Mouse (Mus musculus) spleen, adult 2 months (tissue): Measurements from ENCODE around the gene Zfp68.
"Not testable (repeated sequence)": the region's sequence is repeated elsewhere in the genome, so short reads cannot be mapped to it uniquely, and the experiment has no call there.

Experiments used
- CTCF ChIP-seq: fragments of 200-500 bp; IDR thresholded peaks from 2 replicates; pipeline ENCODE4 v1.5.1; 2011; ENCODE audit warnings: mild to moderate bottlenecking, inconsistent platforms; ENCODE audit not compliant: insufficient read depth, insufficient read length, insufficient replicate concordance; ENCODE audit errors: extremely low read depth
- POLR2A ChIP-seq: fragments of 200-500 bp; IDR thresholded peaks from 2 replicates; pipeline ENCODE4 v1.6.1; 2011; ENCODE audit warnings: low read depth, low read length, inconsistent platforms

GRCm38 (mm10) chr5:138564612-138565011 lies 54.9 kb downstream of the Zfp68 start, which contains the start of gene 1700123K08Rik:
- not testable (repeated sequence) for TF ChIP-seq CTCF, POLR2A
